Mouse (Mus musculus) neural tube, postnatal 0 days (tissue): ENCODE measurements around the gene Cops9. TPM values are rescaled to one million over a fixed set of nuclear protein-coding genes. Genes with fewer than 3 reads are reported as not detected.

Experiments
- polyA plus RNA-seq: library from polyadenylated mRNA; unstranded; fragments of >200 nt; fragmentation: Nextera tagmentation; extraction: Ambion mirVana; gene quantifications from 2 replicates; pipeline ENCODE4 v1.2.1, GENCODE M21; 2015

The Cops9 gene
- polyA plus RNA-seq, result 711 and 736 TPM in 2 replicates

DNA sequence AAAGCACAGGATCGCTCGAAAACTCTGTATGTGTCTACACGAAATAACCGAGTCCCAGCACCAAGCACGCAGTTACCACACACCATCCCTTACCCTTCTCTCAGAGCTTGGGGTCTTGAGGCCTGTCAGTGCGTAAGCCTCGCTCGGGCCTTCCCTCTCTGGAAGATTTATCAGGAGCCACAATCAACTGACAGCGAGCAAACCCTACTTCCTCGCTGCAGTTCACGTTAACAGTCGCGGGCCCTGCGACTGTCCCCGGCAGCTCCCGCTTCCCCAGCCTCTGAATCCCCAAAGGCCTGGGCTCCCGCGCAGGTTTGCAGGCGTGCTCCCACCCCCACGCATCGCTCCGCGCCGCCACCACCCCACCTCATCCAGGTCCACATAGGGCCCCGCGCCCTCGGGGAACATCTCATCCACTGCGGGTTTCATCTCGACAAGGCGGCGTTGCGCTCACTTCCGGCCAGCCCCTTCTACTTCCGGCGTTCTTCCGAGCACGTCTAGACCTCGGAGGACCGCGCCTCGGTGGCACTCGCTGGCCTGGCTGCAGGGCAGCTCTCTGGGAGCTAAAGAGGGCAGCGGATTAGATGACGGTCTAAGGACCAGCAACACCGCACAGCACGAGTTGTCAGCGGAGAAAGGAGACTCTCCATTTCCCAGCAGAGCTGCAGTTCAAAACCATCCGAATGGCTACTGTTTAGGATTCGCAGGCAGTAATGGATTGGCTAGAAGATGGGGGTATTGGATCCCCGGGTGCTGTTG is at the start of gene Cops9:
Gene Cops9, minus strand, starts transcription at position 472 of the 759 bp plus-strand sequence.

DNA sequence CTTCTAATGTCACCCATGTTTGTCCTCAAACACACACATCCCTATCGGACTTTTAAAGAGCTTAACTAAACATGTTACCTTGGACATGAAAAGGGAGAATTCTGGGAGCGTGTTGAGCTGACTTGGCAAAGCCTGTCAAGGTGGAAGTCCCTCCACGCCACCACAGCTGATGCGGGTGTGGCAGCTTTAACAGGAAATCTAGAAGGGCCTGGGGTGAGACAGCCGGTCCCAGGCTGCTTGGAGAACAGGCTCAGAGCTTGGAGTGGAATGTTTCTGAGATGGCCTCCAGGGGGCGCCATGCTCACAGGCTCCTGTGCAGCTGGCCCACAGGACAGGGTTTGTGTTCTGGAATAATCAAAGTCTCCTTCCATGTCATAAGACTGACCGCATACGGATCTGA is 6.9 kb upstream of the Cops9 start, which contains the start of gene Otos:
Gene Otos, minus strand, starts transcription at position 169 of the 400 bp plus-strand sequence.

DNA sequence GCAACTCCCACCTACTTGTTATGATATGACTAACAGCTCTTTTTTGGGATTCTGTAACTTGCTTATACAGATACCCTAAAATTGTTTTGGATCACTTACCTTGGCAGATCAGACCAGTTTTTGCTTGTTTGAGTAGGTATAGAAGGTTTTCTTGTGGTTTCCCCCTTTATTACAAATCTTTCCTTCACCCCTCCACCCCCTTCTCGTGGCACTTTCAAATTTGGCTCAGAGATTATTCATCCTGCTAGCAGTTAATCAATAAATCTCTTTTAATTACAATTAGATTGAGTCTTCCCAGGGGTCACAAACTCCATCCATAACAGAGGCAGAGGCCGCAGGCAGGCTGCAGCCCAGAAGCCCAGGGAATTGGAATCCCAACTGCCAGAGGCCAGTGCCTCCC is 24.3 kb downstream of the Cops9 start, which contains the start of gene Olfr12:
Gene Olfr12, plus strand, starts transcription at position 301 of the 400 bp plus-strand sequence.

DNA sequence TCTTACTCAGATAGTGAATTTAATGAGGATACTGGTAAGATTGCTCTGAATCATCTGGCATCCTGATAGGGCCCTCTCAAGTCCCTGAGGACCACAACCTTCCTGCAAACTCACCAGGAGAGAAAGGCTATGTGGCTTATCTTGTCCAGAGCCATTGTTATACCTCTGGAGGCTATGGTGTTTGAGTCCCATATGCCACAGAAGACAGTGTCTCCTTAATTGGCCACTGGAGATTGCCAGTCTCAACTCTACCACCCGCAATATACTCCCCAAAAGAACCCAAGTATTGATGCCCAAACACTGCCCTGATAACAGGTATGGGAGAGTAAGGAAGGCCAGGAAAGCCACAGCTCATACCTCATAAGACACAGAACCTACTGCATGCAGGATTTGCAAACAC is 36.3 kb downstream of the Cops9 start, which contains the start of gene Olfr1410:
Gene Olfr1410, plus strand, starts transcription at position 301 of the 400 bp plus-strand sequence.

DNA sequence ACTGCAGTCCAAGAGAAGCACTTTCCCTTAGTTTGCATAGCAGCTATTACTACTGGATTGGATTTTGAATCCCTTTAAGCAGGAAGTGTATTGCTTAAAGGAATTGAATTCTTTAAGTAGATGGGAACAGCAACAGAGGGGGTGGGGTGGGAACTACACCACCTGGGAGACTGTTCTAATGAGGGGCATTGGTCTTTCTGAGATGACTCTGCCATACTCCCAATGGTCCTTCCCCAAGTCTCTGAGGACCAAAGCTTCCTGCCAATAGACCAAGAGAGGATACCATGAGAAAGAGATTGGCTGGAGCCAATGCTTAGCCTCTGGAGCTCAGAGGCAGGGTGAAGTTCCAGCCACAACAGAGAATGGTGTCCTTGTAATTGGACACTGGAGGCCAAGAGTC is 47.7 kb downstream of the Cops9 start, which contains the start of gene Olfr1411:
Gene Olfr1411, plus strand, starts transcription at position 301 of the 400 bp plus-strand sequence.

Other genes starting within 250 kb of the Cops9 start
- 386 and 399 TPM in 2 replicates for gene Ndufa10, start 168.1 kb downstream of the Cops9 start, polyA plus RNA-seq
- not detected in 2 replicates for gene Olfr1416, start 156.9 kb downstream of the Cops9 start, polyA plus RNA-seq
- gene Olfr1415, start 145.9 kb downstream of the Cops9 start, polyA plus RNA-seq, result not detected in 2 replicates
- not detected in 2 replicates for gene Olfr1414, start 123.3 kb downstream of the Cops9 start, polyA plus RNA-seq
- gene Olfr1413, start 70.7 kb downstream of the Cops9 start, polyA plus RNA-seq, result not detected in 2 replicates
- not detected in 2 replicates for gene Olfr1412, start 56.2 kb downstream of the Cops9 start, polyA plus RNA-seq
- not detected in 2 replicates for gene Olfr1411, start 47.6 kb downstream of the Cops9 start, polyA plus RNA-seq
- gene Olfr1410, start 36.2 kb downstream of the Cops9 start, polyA plus RNA-seq, result not detected in 2 replicates
- not detected in 2 replicates for gene Olfr12, start 24.2 kb downstream of the Cops9 start, polyA plus RNA-seq
- gene Otos, start 6.9 kb upstream of the Cops9 start, polyA plus RNA-seq, result 0.68 and 0.70 TPM in 2 replicates
- 54.3 and 63.1 TPM in 2 replicates for gene Gpc1, start 189.7 kb upstream of the Cops9 start, polyA plus RNA-seq